Mouse (Mus musculus) forebrain, embryonic 11.5 days (tissue): ENCODE results near the gene Nrsn2. TPM values are rescaled to one million over a fixed set of nuclear protein-coding genes. Genes with fewer than 3 reads are reported as not detected.
A peak's percentile ranks its signal among the peaks of the same experiment; 100 is the strongest.

Experiments
- ATAC-seq: fragments of 200-750 bp; cut with Nextera tagmentation; replicated peaks from 2 replicates; pipeline ENCODE4 v1.8.0; 2017; ENCODE audit warnings: moderate TSS enrichment; ENCODE audit not compliant: low FRiP score
- DNase-seq: peaks from one replicate; pipeline ENCODE4 v3.0.0-alpha.2; 2017; ENCODE audit warnings: low spot score
- H3K27ac ChIP-seq: fragments of 300-500 bp; sonication (generic); 2 replicates; pipeline ENCODE4 v1.5.1; 2014; ENCODE audit warnings: low read depth, low read length
- H3K27me3 ChIP-seq: fragments of 300-500 bp; sonication (generic); 2 replicates; pipeline ENCODE4 v1.6.1; 2014; ENCODE audit warnings: mild to moderate bottlenecking, low read length, mixed read lengths; ENCODE audit not compliant: control insufficient read depth, insufficient read depth
- H3K36me3 ChIP-seq: fragments of 300-500 bp; sonication (generic); 2 replicates; pipeline ENCODE4 v1.6.1; 2014; ENCODE audit warnings: mild to moderate bottlenecking, low read length, moderate library complexity, mixed read lengths; ENCODE audit not compliant: control insufficient read depth, insufficient read depth
- H3K4me1 ChIP-seq: fragments of 300-500 bp; sonication (generic); replicated peaks from 2 replicates; pipeline ENCODE4 v1.6.1; 2014; ENCODE audit warnings: low read length, mixed read lengths; ENCODE audit not compliant: control insufficient read depth, insufficient read depth
- H3K4me2 ChIP-seq: fragments of 300-500 bp; sonication (generic); 2 replicates; pipeline ENCODE4 v1.6.1; 2014; ENCODE audit warnings: low read depth, mild to moderate bottlenecking, low read length, moderate library complexity, mixed read lengths; ENCODE audit not compliant: severe bottlenecking
- H3K4me3 ChIP-seq: fragments of 300-500 bp; sonication (generic); 2 replicates; pipeline ENCODE4 v1.5.1; 2014; ENCODE audit warnings: low read depth, low read length
- H3K9ac ChIP-seq: fragments of 300-500 bp; sonication (generic); 2 replicates; pipeline ENCODE4 v1.6.1; 2014; ENCODE audit warnings: low read length
- H3K9me3 ChIP-seq: fragments of 300-500 bp; sonication (generic); 2 replicates; pipeline ENCODE4 v1.6.1; 2016; ENCODE audit warnings: low read length, mixed read lengths; ENCODE audit not compliant: control insufficient read depth
- WGBS: fragments of 180-500 bp; shearing (Covaris S2); extraction: QIAGEN DNeasy Blood & Tissue Kit; methylation state at CpG from one replicate; pipeline ENCODE4 v1.1.7; 2014; 5-methylcytosine and 5-hydroxymethylcytosine counted together
- polyA plus RNA-seq: library from polyadenylated mRNA; unstranded; fragments of >200 nt; fragmentation: Nextera tagmentation; extraction: Ambion mirVana; gene quantifications from 2 replicates; pipeline ENCODE4 v1.2.1, GENCODE M21; 2014

Nrsn2 gene
- polyA plus RNA-seq, 1 experiment from 2014 or later: 6.3 TPM

DNA sequence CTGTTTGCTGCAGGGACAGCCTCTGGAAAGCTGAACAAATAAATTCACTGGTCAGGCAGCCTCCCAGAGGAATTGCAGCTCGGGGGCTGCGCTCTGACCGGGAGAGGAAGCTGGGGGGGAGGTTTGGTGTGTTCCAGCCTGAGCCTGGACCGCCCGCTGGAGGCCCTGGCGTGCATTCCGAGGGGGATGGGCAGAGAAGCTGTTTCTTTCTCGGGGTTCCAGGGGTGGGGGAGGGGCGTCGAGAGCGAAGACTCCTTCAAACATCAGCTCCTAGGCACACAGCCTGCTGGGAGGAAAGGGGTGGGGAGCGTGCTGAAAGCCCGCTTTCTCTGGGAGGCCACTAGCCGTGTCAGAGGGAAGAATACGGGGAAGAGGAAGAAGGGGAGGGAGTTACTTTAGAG, 34.5 kb upstream of the Nrsn2 start:
- Histone ChIP-seq H3K36me3 (no peaks in the 10 kb centered on the region), H3K27ac (peak overlapping the region; percentile 98), H3K9me3 (peaks cover under 1% of the 10 kb centered on the region), H3K4me3 (peak overlapping the region; percentile 95), H3K4me1 (peaks cover 24% of the 10 kb centered on the region), H3K9ac (peak overlapping the region; percentile 99), H3K27me3 (no peaks in the 10 kb centered on the region), H3K4me2 (peak overlapping the region; percentile 89)
- 2% methylated on average over 13 of the region's 15 CpGs for WGBS
- peak; percentile 95 for DNase-seq
- peak; percentile 77 for ATAC-seq

- 73% methylated on average over 6 of the region's 6 CpGs for WGBS
- no peak overlapping the region for H3K9ac ChIP-seq
- H3K9me3 ChIP-seq: no peaks in the 10 kb centered on the region
- DNase-seq (no peak), ATAC-seq (no peak)
- H3K4me1 ChIP-seq: peaks cover 29% of the 10 kb centered on the region
- no peak overlapping the region for H3K4me3 ChIP-seq
- no peaks in the 10 kb centered on the region for H3K36me3 ChIP-seq
- H3K27me3 ChIP-seq: no peaks in the 10 kb centered on the region
- no peak overlapping the region for H3K4me2 ChIP-seq
- H3K27ac ChIP-seq: peak overlapping the region; percentile 98
Measured at GRCm38 (mm10) chr2:152409781-152410180, 33.3 kb upstream of the Nrsn2 start.

GRCm38 (mm10) chr2:152406126-152406525, 29.7 kb upstream of the Nrsn2 start:
- H3K27ac ChIP-seq: peak overlapping the region; percentile 75
- peak; percentile 97 for DNase-seq
- peak; percentile 95 for ATAC-seq
- peak overlapping the region; percentile 63 for H3K4me2 ChIP-seq
- H3K4me1 ChIP-seq: peaks cover 21% of the 10 kb centered on the region
- WGBS: 0% methylated on average over 19 of the region's 19 CpGs
- H3K9me3 ChIP-seq: no peaks in the 10 kb centered on the region
- H3K36me3 ChIP-seq: no peaks in the 10 kb centered on the region
- peak overlapping the region; percentile 30 for H3K4me3 ChIP-seq
- no peaks in the 10 kb centered on the region for H3K27me3 ChIP-seq
- H3K9ac ChIP-seq: peak overlapping the region; percentile 57

GRCm38 (mm10) chr2:152399122-152399542, 22.7 kb upstream of the Nrsn2 start:
- Histone ChIP-seq H3K27ac (peak overlapping the region; percentile 98), H3K27me3 (no peaks in the 10 kb centered on the region), H3K36me3 (no peaks in the 10 kb centered on the region; the same call in 1 of the 2 replicates), H3K4me2 (peak overlapping the region; percentile 62), H3K9ac (peak overlapping the region; percentile 93), H3K9me3 (no peaks in the 10 kb centered on the region), H3K4me1 (peaks cover 9% of the 10 kb centered on the region), H3K4me3 (peak overlapping the region; percentile 93)
- 1% methylated on average over 13 of the region's 13 CpGs for WGBS
- DNase-seq (no peak), ATAC-seq (no peak; the same call in 1 of the 2 replicates)

DNA sequence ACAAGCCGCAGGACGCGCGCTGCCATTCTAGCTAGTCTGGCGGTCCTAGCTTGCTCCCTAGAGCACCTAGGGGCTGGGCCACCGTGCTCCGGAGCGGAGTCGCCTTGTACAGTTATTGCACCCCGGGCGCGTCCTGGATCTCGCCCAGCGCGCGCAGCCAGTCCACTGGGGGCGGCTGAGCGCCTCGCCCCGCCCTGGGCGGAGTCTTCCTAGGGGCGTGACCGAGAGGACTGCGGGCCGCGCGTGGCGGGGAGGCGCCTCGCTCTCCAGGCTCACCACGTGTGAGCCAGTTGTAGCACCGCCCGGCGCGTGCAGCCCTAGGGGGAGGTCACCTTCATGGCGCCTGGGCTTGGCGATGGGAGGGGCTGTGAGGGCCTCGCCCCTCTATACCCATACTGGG, 22.3 kb upstream of the Nrsn2 start:
- peak overlapping the region; percentile 93 for H3K9ac ChIP-seq
- H3K36me3 ChIP-seq: no peaks in the 10 kb centered on the region; the same call in 1 of the 2 replicates
- peak; percentile 73 for ATAC-seq
- under 1% methylated on average over 37 of the region's 38 CpGs for WGBS
- peak overlapping the region; percentile 62 for H3K4me2 ChIP-seq
- no peaks in the 10 kb centered on the region for H3K9me3 ChIP-seq
- H3K4me3 ChIP-seq: peak overlapping the region; percentile 93
- DNase-seq: peak; percentile 96
- no peaks in the 10 kb centered on the region for H3K27me3 ChIP-seq
- H3K4me1 ChIP-seq: peaks cover 13% of the 10 kb centered on the region
- H3K27ac ChIP-seq: peak overlapping the region; percentile 98

DNA sequence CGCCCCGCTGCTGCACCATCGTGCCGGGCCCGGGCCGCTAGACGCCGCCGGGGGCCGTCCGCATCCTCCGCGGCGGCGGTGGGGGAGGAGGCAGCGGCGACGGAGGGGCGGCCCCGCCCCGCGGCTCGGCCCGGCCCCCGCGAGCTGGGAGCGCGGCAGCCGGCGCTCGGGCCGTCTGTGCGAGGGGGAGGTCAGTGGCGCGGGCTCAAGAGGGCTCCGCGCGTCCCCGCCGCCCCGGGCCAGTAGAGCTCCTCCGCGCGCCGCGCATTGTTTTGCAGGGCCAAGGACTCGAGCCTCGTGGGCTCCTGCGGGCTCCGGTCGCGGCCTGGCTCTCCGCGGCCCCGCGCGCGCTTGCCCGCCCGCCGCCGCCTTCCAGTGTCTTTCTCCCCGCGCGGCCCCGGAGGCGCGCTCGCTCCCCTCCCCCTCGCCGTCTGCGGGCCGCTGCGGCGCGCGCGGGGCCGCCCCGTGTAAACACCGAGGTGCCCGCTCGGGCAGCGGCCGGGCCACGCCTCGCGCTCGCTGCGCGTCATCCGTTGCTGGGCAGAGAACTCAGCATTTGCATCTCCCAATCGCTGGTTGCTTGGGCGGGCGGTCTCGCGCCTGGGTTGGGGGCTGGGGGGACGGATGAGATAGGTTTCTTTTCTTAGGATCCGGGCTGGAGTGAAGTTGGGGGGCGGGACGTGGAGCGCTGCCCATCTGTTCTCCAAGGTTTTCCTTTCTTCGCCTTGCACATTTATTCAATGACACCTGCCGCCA, 21.4 kb upstream of the Nrsn2 start, which contains the start of gene Sox12:
Sox12 (minus strand) TSS at position 384 of the 756 bp plus-strand sequence.
- DNase-seq: peak; percentile 99
- Histone ChIP-seq H3K4me1 (peaks cover 13% of the 10 kb centered on the region), H3K4me2 (peak within 1 kb of the TSS; percentile 62), H3K36me3 (no peaks in the 10 kb centered on the region; the same call in 1 of the 2 replicates), H3K27ac (peak within 1 kb of the TSS; percentile 98), H3K27me3 (no peaks in the 10 kb centered on the region), H3K4me3 (peak within 1 kb of the TSS; percentile 93), H3K9me3 (no peaks in the 10 kb centered on the region), H3K9ac (peak within 1 kb of the TSS; percentile 93)
- ATAC-seq: peak; percentile 67
- WGBS: 1% methylated on average over 57 of the region's 104 CpGs

DNA sequence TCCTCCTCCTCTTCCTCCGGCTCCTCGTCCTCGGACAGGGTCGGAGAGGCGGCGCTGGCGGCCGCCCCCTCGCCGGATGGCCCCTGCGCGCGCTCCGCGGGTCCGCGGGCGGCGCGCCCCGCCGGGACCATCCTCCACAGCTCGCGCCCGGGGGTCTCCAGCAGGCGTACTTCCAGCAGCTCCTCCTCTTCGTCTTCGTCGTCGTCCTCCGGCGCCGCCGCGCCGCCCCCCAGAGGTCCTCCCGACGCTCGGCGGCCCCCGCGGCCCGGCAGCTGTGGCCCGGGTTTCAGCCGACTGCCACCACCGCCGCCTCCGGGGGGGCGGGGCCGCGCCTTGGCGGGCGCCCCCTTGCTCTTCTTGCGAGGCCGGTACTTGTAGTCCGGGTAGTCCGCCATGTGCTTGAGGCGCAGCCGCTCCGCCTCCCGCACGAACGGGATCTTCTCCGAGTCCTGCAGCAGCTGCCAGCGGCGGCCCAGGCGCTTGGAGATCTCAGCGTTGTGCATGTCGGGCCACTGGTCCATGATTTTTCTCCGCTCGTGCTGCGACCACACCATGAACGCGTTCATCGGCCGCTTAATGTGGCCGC, 20.7 kb upstream of the Nrsn2 start:
- no peaks in the 10 kb centered on the region for H3K9me3 ChIP-seq
- peaks cover 13% of the 10 kb centered on the region for H3K4me1 ChIP-seq
- H3K27ac ChIP-seq: peak overlapping the region; percentile 98
- H3K36me3 ChIP-seq: no peaks in the 10 kb centered on the region; the same call in 1 of the 2 replicates
- H3K4me2 ChIP-seq: peak overlapping the region; percentile 62
- no peaks in the 10 kb centered on the region for H3K27me3 ChIP-seq
- peak overlapping the region; percentile 93 for H3K4me3 ChIP-seq
- ATAC-seq (peak; percentile 8; the same call in 1 of the 2 replicates), DNase-seq (peak; percentile 92)
- under 1% methylated on average over 76 of the region's 77 CpGs for WGBS
- H3K9ac ChIP-seq: peak overlapping the region; percentile 93

GRCm38 (mm10) chr2:152396110-152397003, 19.9 kb upstream of the Nrsn2 start:
- H3K4me2 ChIP-seq: peak overlapping the region; percentile 62
- WGBS: under 1% methylated on average over 41 of the region's 46 CpGs
- peak overlapping the region; percentile 93 for H3K4me3 ChIP-seq
- ATAC-seq: peak; percentile 72
- H3K27ac ChIP-seq: peak overlapping the region; percentile 98
- DNase-seq: peak; percentile 97
- H3K9me3 ChIP-seq: no peaks in the 10 kb centered on the region
- H3K9ac ChIP-seq: peak overlapping the region; percentile 93
- H3K27me3 ChIP-seq: no peaks in the 10 kb centered on the region
- H3K4me1 ChIP-seq: peaks cover 13% of the 10 kb centered on the region
- no peaks in the 10 kb centered on the region; the same call in 1 of the 2 replicates for H3K36me3 ChIP-seq
